Mouse (Mus musculus) CD4-positive, CD25-positive, alpha-beta regulatory T cell, adult 2 months (primary cell): ENCODE measurements at regions not wholly inside any gene's neighbourhood (a gene's known extent, or its start where the extent isn't known, plus 50 kb on each side); places are given as distances from the start of the nearest gene placed in this dataset.
"Not testable (repeated sequence)": the region's sequence is repeated elsewhere in the genome, so short reads cannot be mapped to it uniquely, and the experiment has no call there.

Experiments used
- DNase-seq: peaks from one replicate; pipeline ENCODE4 v3.0.0-alpha.2; 2012; ENCODE audit warnings: low read depth, low spot score

DNA sequence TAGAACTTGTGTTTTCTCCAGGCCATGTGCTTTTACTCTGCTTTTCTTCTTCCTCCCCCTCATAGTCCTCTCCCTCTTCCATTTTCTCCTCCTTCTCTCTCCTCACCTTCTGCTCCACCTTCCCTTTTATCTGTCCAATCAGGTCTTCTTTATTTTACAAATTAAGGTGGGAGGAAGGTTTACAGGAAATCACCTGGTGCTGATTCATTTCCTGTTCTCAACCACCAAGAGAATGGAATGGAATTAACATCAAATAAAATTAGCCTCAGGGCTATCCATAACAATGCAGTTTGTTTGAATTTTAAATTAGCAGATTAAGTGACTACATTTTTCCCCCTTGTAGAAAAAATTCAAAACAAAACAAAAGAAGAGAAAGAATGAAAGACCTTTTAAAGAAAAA, 414.3 kb upstream of the Slc39a10 start:
- DNase-seq: no peak

DNA sequence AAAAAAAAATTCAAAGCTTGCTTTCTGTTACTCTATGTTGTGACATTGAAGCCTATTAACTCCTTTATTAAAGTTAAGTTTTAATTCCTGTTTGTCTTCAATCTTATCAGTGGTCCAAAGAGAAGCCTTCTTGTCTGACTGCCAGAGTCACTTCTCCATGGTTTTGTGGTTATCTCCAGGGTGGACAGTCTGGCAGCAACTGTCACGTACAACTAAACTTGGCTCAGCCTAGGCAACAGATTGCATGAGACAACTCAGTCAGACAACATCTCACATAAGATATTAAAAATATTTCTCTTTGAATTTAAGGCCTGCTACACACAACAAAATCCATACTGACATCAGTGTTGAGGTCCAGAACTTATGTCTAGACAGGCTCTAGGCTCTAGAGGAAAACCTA, 406.7 kb upstream of the Slc39a10 start:
- no peak for DNase-seq

DNA sequence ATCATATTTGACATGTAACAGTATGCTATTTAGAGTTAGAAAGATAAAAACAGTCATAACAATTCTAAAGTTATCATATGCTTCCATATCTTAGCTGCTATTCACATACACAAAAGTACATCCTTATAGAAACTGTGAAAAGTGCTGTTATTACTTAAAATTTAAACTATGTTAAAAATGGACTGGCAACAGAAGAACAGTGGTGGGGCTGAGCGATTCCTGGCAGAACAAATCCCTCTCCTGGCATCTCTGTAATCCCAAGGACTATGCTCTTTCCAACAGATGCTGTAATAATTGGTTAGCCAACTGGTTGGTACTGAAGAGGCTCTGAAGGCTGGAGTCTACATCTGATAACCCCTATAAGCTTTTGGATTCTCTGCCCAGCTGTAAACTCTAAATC, 393.0 kb upstream of the Slc39a10 start:
- no peak for DNase-seq

DNA sequence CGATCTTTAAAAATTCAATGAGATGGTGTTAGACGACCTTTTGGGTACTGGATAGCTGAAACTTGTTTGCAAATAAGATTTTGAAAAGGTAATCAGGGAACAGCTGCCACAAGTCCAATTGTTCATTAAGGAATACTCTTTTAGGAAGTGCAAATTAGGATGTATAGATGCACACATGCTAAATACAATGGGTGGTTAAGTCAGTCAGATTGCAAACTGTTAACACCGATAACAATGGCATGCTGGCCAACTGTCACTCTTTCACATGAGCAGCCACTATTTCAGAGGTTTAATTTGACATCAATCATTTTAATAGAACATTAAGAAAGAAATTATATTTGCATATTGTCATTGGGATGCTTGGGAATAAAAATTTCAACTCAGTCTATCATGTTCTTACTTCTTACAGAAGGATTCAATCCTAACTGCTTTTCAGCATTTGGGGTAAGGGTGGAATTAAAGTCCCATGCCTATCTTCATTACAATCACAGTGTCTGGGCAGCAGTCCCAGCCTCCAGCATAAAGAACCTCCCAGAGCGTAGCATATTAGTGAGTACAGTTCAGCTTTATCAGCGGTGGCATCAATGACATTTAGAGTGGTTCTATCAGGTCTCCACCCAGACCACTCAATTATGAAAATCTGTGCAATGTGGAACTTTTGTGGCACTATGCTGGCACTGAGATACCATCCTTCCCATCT, 385.8 kb upstream of the Slc39a10 start:
- DNase-seq: no peak

DNA sequence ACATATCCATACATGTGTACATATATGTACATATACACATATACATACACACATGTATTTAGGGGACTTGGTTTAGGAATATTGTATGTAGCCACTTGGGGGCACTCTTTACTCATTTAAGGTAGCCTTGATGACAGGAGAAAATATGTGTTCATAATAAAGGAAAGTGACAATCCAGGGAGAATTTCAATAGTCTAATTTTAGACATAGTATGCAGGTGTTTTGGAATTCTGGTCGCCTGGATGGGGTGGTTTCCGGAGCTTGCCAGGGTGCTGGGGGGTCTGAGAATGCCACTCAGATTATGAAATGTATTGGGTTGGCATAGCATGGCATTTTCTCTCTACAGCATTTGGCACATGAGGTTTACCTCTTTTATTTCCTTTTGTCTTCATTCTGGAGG, 385.2 kb upstream of the Slc39a10 start:
- no peak for DNase-seq

DNA sequence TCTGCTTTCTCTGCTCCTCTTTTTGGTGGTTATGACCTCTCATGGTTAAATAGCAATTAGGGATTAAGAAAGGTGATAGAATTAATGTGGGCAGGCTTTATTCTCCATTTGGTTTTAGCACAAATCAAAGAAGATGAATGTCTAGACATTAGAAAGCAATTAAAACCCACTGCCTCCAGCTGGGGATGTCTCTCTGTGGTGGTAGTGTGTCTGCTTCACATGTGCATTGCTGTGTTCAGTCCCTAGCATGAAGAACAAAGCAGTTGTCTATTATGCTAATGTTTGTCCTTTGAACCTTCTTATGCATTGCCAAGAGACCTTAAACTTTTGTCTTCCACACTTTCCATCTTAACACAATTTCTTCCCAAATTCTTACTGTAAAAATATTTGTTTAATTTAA, 379.5 kb upstream of the Slc39a10 start:
- no peak for DNase-seq

DNA sequence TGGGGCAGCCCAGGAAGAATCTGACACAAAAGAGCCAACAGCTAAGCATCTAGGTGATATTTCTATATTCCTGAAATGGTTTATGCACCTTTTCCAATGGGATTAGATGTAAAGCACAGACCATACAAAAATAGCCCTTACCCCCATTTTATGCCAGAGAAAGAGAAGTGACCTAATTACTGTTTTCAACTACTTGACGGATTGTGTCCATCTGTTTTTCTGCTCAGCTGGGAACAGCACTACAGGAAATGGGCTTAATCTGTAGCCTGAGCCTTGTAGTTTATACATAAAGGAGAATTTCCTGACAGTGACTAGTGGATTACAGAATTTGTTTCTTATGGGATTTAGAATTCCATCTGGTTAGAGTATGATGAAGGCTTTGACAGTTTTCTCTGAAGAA, 371.0 kb upstream of the Slc39a10 start:
- no peak for DNase-seq

DNA sequence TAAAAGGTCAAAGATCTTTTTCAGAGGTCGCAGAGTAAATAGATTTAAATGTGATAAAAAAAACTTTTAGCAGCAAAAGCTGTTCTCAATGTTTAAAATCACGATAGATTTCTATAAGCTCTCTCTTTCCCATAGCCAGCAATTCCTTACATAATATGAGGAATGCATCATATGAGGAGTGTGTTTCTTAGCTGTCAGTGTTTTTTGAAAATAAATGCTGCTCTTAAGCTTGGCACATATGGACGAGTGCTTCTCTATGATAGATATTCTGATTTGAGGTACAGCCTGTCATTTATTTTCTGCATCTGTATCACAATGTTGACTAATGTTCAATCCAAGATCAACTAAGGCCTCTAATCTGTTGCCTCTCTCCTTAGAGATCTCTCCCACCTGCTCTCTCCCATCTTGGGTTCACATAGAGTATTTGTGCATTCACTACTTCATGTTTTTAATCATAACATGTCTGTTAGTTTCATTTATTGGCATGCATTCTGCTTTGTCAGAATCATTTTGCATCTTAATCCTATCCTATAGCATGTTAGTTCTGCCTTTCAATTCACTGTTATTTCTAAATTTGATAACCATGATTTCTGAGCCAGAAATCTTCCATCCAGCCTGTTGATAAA, 369.0 kb upstream of the Slc39a10 start:
- no peak for DNase-seq

DNA sequence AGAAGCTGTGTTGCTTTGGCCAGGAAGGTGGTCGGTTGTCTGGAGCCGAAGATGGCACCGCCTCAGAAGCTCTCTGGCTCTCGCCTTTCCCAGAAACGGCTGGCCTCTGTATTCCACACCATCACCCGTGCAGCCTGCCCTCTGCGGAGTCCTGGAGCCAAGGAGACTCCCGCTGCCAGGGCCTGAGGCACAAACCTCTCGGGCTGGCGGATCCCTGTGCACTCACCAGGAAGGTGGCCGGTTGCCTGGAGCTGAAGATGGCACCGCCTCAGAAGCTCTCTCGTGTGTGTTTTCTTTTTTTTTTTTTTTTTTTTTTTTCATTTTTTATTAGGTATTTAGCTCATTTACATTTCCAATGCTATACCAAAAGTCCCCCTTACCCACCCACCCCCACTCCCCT, 358.1 kb upstream of the Slc39a10 start:
- not testable (repeated sequence) for DNase-seq

DNA sequence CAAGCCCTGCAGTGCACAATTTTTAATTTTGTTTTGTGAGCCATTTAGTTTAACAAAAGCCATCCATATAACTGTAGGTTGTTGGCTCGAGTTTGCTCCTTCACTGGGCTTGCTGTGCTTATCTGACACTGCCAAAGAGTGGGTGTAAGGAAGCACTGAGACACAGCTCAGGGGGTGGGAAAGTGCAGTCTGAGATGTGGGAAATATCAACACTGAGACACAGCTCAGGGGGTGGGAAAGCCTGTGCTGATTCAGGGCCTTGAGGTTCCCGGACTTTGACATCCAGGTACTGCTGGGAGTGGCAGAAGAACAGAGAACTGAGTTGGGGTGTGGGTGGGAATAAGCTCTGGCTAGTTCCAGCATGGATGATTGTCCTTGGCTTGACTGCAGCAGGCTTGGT, 324.4 kb upstream of the Slc39a10 start:
- no peak for DNase-seq

DNA sequence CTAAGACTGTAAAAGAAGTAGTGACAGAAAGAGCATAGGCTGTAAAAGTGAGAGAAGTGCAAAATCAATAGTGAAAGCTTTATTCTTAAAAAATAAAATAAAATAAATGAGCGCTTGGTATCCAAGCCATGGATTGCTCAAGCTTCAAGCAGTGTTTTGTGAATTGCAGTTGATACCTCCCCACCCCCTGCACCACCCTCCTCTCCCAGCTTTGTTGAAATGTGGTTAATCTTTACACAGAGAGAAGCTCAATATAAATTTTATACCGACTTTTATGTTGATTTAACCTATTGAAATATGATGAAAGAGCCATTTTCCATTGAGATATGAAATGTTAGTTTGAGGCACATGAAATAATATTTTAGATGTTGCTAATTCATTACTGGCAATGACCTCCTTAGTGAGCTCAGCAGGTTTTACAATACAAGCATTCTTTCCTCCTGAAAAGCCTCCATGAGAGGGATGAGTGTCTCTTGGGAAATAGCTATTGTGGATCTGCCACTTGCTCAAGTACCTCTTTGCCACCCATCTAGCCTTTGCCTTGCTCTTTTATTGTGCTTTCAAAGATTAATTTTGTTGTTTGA, 323.9 kb upstream of the Slc39a10 start:
- DNase-seq: no peak

DNA sequence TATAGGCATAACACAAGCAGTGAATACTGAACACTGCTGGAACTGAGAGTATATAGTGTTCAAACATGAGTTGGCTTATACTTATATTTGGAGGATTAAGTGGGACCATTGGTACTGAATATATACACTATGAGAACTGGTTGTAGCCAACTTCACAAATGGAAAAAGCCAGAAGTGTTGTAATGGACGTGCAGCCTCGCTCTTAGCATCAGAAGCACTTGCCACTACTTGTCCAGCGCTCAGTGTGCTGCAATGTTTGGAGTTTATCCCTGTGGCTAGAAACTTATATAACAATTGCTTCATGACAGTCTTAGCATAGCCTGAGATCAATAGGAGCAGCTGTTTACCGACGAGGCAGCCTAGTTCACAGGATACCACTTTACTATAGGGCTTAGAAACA, 320.8 kb upstream of the Slc39a10 start:
- no peak for DNase-seq

DNA sequence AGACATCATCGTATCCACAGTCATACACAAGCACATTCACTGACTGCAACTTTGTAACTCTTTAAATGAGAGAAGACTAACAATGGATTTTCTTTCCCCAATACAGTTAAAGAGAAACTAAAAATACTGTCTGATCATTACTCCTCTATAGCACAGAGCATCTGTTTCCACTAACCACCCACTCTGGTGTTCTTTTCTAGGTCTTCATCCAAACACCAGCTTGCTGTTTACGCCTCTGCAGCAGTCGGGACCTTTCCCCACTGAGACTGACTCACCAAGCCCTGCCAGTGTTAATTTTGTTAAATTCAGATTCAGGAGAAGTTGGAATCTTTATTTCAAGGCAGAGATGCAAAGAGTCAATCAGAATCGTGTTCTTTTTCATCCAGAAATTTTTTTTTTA, 300.3 kb upstream of the Slc39a10 start:
- no peak for DNase-seq

DNA sequence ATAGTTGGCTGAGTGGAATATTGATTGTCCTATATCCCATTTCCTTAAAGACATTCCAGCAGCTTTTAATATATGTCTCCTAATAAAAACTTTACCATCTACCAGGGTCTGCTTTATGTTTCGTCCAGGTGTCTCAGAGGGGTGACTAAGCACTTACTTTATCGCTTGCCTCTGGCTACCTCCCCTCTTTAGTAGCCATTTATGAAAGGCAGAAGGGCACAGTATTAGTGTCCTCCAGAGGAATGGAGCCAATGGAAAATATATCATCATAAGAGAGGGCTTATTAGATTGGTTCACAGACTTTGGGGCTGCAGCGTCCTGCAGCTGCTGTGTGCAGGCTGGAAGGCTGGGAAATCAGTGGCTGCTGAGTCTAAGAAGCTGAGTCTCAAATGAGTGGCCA, 271.8 kb upstream of the Slc39a10 start:
- no peak for DNase-seq

DNA sequence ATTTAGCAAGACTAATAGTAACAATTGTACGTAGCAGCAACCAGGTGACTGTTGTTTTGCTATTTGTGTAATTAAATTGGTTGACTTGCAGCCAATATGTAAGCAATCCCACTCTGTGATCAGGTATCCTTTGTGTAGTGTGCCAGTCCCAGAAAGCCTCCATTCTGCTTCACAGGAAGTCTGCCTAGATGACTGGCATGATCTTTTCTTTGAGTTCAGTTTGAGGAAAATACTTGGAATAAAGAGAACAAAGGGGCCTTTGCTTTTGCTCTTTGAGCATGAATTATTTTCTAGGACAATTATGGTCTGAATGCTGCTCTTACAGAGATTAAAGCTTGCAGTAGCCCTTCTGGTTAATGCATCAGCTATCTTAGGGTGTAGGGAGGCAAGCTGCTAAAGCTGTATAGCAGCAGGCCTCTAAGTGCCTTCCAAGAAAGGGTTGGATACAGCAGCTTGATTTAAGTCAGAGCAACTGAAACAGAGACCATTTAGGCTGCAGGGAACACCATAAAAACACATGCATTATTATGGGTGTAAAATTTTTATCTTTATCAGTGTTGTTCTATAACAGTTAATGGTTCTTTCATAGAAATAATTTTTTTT, 271.3 kb upstream of the Slc39a10 start:
- DNase-seq: no peak

DNA sequence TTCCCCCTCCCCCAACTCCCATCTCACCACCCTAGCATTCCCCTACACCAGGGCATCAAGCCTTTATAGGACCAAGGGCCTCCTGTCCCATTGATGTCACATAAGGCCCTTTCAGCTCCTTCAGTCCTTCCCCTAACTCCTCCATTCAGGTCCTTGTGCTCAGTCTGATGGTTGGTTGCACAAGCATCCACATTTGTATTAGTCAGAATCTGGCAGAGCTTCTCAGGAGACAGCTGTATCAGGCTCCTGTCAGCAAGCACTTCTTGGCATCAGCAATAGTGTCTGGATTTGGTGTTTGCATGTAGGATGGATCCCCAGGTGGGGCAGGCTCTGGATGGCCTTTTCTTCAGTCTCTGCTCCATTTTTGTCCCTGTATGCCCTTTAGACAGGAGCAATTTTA, 237.4 kb upstream of the Slc39a10 start:
- DNase-seq: not testable (repeated sequence)

DNA sequence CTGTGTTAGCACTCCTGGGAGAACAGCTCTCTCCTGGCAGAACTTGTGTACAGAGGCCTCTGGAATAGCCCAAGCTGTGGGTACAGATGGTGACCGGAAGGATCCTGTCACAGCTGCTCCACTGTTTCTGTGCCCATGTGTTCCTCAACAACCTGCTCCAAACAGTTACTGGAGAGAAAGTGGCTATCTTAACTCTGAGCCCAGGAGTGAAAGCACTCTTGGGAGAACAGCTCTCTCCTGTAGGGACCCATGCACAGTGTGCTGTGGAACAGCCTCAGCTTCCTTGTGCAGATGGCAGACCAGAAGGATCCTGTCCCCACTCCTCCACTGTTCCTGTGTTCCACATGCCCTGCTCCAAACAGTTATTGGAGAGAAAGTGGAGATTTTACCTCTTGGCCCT, 227.0 kb upstream of the Slc39a10 start:
- no peak for DNase-seq

DNA sequence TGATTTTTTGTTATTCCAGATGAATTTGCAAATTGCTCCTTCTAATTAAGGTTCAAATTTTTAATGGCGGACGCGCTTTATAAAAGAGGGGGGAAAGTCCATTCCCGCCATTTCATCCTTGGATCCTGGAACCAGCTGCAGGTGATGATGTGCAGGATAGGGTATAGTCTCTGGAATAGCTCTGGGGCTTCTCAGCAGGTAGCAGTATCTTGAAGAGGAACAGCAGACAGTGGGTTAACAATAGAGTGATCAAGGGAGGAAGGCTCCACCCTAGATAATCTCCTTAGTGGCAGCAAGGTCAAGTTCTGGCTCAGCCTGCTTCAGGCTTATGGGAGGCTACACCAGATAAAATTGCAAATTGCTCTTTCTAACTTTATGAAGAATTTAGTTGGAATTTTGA, 224.0 kb upstream of the Slc39a10 start:
- DNase-seq: not testable (repeated sequence)

DNA sequence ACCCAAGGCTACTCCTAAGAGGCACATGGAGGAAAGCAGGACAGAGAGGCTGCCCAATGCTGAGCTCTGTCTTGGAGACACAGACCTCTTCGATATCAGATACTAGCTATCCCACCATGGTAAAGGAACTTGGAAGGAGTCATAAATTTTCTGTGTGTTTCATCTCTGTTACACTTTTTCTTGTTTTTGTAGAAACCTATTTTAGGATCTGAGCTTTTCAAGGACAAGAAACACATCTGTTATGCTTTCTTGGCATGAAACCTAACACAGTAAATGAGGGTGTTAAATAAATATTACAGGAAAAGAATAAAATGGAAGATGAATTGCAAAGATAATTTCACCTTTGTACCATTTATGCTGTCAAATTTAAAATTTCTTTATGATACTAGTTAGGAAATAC, 219.8 kb upstream of the Slc39a10 start:
- DNase-seq: no peak

DNA sequence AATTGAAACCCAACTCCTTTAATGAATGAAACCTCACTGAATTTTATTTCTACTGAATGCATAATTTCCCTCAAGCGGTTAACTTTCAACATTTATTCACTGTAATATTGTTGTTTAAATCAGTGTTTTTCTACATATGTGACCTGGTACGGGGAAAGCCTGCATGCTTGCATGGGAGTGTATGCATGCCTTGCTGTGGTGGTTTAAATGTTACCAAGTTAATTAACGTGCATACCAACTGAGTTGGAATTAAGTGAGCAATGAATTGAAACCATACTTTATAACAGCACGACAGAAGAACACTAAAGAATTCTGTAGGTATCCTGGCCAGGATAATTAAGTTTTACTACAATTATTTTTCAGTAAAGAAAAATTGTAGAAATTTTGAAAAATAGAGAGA, 211.4 kb upstream of the Slc39a10 start:
- no peak for DNase-seq

DNA sequence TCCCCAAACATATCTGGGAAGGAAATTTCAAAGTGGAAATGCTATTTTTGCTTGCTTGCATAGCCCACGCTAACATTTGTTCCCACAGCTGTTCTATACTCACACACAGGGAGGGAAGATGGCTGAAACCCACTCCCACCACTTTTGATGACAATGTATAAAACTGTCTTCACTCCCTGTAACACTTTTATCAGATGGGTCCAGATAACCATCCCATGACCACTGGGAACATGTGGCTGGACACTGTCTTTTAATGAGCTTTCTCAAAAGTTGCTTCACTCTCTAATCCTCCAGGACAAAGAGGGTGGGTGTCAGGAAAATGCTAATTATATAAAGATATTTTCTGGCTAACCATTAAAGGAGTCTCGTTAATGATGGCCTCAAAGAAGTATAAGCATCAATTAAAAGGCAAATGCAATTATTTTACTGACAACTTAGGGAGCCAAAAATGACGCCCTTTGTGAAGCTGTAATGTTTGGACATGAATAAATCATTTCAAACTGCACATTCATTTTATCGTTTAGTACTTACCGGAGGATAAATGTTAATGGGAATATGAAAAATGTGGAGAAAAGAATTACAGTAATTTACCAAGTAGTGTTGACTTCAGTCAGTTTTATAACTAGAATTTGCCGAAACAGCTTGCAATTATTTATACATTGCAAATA, 210.8 kb upstream of the Slc39a10 start:
- no peak for DNase-seq
